Mouse (Mus musculus): Measurements from ENCODE around the gene Nlrc5. TPM values are rescaled to one million over a fixed set of nuclear protein-coding genes. Genes with fewer than 3 reads are reported as not detected.

Gene Nlrc5
- polyA plus RNA-seq, 1 experiment, result 0.82 TPM

GRCm38 (mm10) chr8:94428420-94428819 is 5.7 kb upstream of the Nlrc5 start:
- no peaks in the 10 kb centered on the region for H3K27me3 ChIP-seq (ENCODE audit: control insufficient read depth, insufficient read depth, low read length, poor library complexity, severe bottlenecking)
- no peak overlapping the region for H3K4me3 ChIP-seq (ENCODE audit: low read depth, low read length)
- H3K9ac ChIP-seq (ENCODE audit: low read depth, poor library complexity, severe bottlenecking), result no peak overlapping the region
- H3K9me3 ChIP-seq (replicated peaks; ENCODE audit: control insufficient read depth, insufficient read depth, low read length, poor library complexity, severe bottlenecking), result no peaks in the 10 kb centered on the region
- TF ChIP-seq CTCF (IDR thresholded peaks at IDR 0.05; ENCODE audit: low read depth, low read length) (no peak), EP300 (IDR thresholded peaks at IDR 0.05; ENCODE audit: insufficient read depth, low read depth, low read length) (no peak), POLR2A (IDR thresholded peaks at IDR 0.05; ENCODE audit: insufficient read depth, low read length) (no peak)
- H3K27ac ChIP-seq (ENCODE audit: insufficient read depth, low read length), result no peak overlapping the region
- no peaks in the 10 kb centered on the region for H3K4me1 ChIP-seq (ENCODE audit: control insufficient read depth, insufficient read depth, low read length)
- no peaks in the 10 kb centered on the region for H3K36me3 ChIP-seq (ENCODE audit: control insufficient read depth, insufficient read depth, low read length, poor library complexity, severe bottlenecking)

GRCm38 (mm10) chr8:94429376-94429775 is 4.8 kb upstream of the Nlrc5 start:
- Histone ChIP-seq H3K36me3 (ENCODE audit: control insufficient read depth, insufficient read depth, low read length, poor library complexity, severe bottlenecking) (no peaks in the 10 kb centered on the region), H3K4me1 (ENCODE audit: control insufficient read depth, insufficient read depth, low read length) (no peaks in the 10 kb centered on the region), H3K27ac (ENCODE audit: insufficient read depth, low read length) (no peak overlapping the region), H3K9ac (ENCODE audit: low read depth, poor library complexity, severe bottlenecking) (no peak overlapping the region), H3K27me3 (ENCODE audit: control insufficient read depth, insufficient read depth, low read length, poor library complexity, severe bottlenecking) (no peaks in the 10 kb centered on the region), H3K9me3 (replicated peaks; ENCODE audit: control insufficient read depth, insufficient read depth, low read length, poor library complexity, severe bottlenecking) (no peaks in the 10 kb centered on the region), H3K4me3 (ENCODE audit: low read depth, low read length) (no peak overlapping the region)
- TF ChIP-seq EP300 (IDR thresholded peaks at IDR 0.05; ENCODE audit: insufficient read depth, low read depth, low read length) (no peak), CTCF (IDR thresholded peaks at IDR 0.05; ENCODE audit: low read depth, low read length) (no peak)

GRCm38 (mm10) chr8:94432212-94432611 is 1.9 kb upstream of the Nlrc5 start:
- Histone ChIP-seq H3K4me3 (ENCODE audit: low read depth, low read length) (no peak overlapping the region), H3K9ac (ENCODE audit: low read depth, poor library complexity, severe bottlenecking) (no peak overlapping the region), H3K27me3 (ENCODE audit: control insufficient read depth, insufficient read depth, low read length, poor library complexity, severe bottlenecking) (no peaks in the 10 kb centered on the region), H3K9me3 (replicated peaks; ENCODE audit: control insufficient read depth, insufficient read depth, low read length, poor library complexity, severe bottlenecking) (no peaks in the 10 kb centered on the region), H3K27ac (ENCODE audit: insufficient read depth, low read length) (no peak overlapping the region), H3K4me1 (ENCODE audit: control insufficient read depth, insufficient read depth, low read length) (no peaks in the 10 kb centered on the region), H3K36me3 (ENCODE audit: control insufficient read depth, insufficient read depth, low read length, poor library complexity, severe bottlenecking) (no peaks in the 10 kb centered on the region)
- TF ChIP-seq CTCF (IDR thresholded peaks at IDR 0.05; ENCODE audit: low read depth, low read length) (no peak), POLR2A (IDR thresholded peaks at IDR 0.05; ENCODE audit: insufficient read depth, low read length) (no peak), EP300 (IDR thresholded peaks at IDR 0.05; ENCODE audit: insufficient read depth, low read depth, low read length) (no peak)

GRCm38 (mm10) chr8:94434958-94435357 is 802 bp downstream of the Nlrc5 start:
- H3K9me3 ChIP-seq (replicated peaks; ENCODE audit: control insufficient read depth, insufficient read depth, low read length, poor library complexity, severe bottlenecking), result no peaks in the 10 kb centered on the region
- H3K4me1 ChIP-seq (ENCODE audit: control insufficient read depth, insufficient read depth, low read length), result no peaks in the 10 kb centered on the region
- no peak overlapping the region for H3K27ac ChIP-seq (ENCODE audit: insufficient read depth, low read length)
- H3K36me3 ChIP-seq (ENCODE audit: control insufficient read depth, insufficient read depth, low read length, poor library complexity, severe bottlenecking), result no peaks in the 10 kb centered on the region
- H3K4me3 ChIP-seq (ENCODE audit: low read depth, low read length), result no peak overlapping the region
- H3K27me3 ChIP-seq (ENCODE audit: control insufficient read depth, insufficient read depth, low read length, poor library complexity, severe bottlenecking), result no peaks in the 10 kb centered on the region
- TF ChIP-seq POLR2A (IDR thresholded peaks at IDR 0.05; ENCODE audit: insufficient read depth, low read length) (no peak), EP300 (IDR thresholded peaks at IDR 0.05; ENCODE audit: insufficient read depth, low read depth, low read length) (no peak), CTCF (IDR thresholded peaks at IDR 0.05; ENCODE audit: low read depth, low read length) (no peak)
- H3K9ac ChIP-seq (ENCODE audit: low read depth, poor library complexity, severe bottlenecking), result no peak overlapping the region

GRCm38 (mm10) chr8:94435397-94436111 is 1.4 kb downstream of the Nlrc5 start:
- Histone ChIP-seq H3K36me3 (ENCODE audit: control insufficient read depth, insufficient read depth, low read length, poor library complexity, severe bottlenecking) (no peaks in the 10 kb centered on the region), H3K4me3 (ENCODE audit: low read depth, low read length) (no peak overlapping the region), H3K9ac (ENCODE audit: low read depth, poor library complexity, severe bottlenecking) (no peak overlapping the region), H3K27me3 (ENCODE audit: control insufficient read depth, insufficient read depth, low read length, poor library complexity, severe bottlenecking) (no peaks in the 10 kb centered on the region), H3K4me1 (ENCODE audit: control insufficient read depth, insufficient read depth, low read length) (no peaks in the 10 kb centered on the region), H3K27ac (ENCODE audit: insufficient read depth, low read length) (no peak overlapping the region), H3K9me3 (replicated peaks; ENCODE audit: control insufficient read depth, insufficient read depth, low read length, poor library complexity, severe bottlenecking) (no peaks in the 10 kb centered on the region)
- TF ChIP-seq EP300 (IDR thresholded peaks at IDR 0.05; ENCODE audit: insufficient read depth, low read depth, low read length) (no peak), POLR2A (IDR thresholded peaks at IDR 0.05; ENCODE audit: insufficient read depth, low read length) (no peak), CTCF (IDR thresholded peaks at IDR 0.05; ENCODE audit: low read depth, low read length) (no peak)

- H3K36me3 ChIP-seq (ENCODE audit: control insufficient read depth, insufficient read depth, low read length, poor library complexity, severe bottlenecking), result no peaks in the 10 kb centered on the region
Observed at GRCm38 (mm10) chr8:94436112-94436572, 2.0 kb downstream of the Nlrc5 start.

More at GRCm38 (mm10) chr8:94436112-94436572, 2.0 kb downstream of the Nlrc5 start:
- Histone ChIP-seq H3K27ac (ENCODE audit: insufficient read depth, low read length) (no peak overlapping the region), H3K9ac (ENCODE audit: low read depth, poor library complexity, severe bottlenecking) (no peak overlapping the region), H3K4me1 (ENCODE audit: control insufficient read depth, insufficient read depth, low read length) (no peaks in the 10 kb centered on the region), H3K27me3 (ENCODE audit: control insufficient read depth, insufficient read depth, low read length, poor library complexity, severe bottlenecking) (no peaks in the 10 kb centered on the region), H3K4me3 (ENCODE audit: low read depth, low read length) (no peak overlapping the region), H3K9me3 (replicated peaks; ENCODE audit: control insufficient read depth, insufficient read depth, low read length, poor library complexity, severe bottlenecking) (no peaks in the 10 kb centered on the region)
- no peak for TF ChIP-seq CTCF (IDR thresholded peaks at IDR 0.05; ENCODE audit: low read depth, low read length)
- TF ChIP-seq POLR2A (IDR thresholded peaks at IDR 0.05; ENCODE audit: insufficient read depth, low read length), result no peak
- no peak for TF ChIP-seq EP300 (IDR thresholded peaks at IDR 0.05; ENCODE audit: insufficient read depth, low read depth, low read length)
